Comparison of ENCODE assay signal across 9 mouse cellular contexts in the genomic region with DNA sequence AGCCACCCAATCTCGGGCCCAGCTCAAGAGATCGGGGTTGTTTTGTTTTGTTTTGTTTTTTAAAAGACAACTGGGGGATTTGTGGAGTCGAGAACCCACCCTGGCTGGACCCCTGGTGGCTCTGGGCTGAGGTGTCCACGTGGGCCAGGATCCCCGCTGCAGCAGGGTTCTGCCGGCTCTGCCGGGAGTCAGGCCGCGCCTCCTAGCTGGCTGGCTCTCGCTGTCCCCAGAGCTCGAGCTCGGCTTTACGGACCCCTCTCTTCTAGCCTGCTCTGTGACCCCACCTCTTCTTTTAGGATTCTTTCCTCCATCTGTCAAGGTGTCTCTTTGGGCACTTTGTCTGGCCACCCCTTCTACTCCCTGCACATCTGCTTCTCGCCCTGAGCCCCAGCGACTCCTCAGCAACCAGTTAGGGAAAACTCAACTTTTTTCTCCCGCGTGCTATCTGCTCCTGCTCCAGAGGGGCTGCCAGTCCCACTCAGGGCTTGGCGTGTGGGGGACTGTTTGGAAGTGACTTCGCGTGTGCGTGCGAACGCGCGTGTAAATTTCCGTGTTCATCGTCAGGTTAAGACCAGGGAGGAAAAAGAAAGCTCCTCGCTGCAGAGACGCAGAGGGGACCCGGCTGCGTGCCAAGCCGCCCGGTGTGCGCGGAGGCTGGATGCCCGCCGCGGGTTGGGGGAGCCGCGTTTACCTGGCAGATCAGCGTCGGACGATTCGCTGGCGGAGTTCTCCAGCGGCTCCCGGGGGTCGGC. TPM values are rescaled to one million over a fixed set of nuclear protein-coding genes. Genes with fewer than 3 reads are reported as not detected.
DNase-seq lines count a peak whose midpoint lies in the region; ATAC-seq and TF ChIP-seq lines count a peak whose summit lies in the region.
"Had no signal": no experiment of that assay in that cellular context is flagged by ENCODE, and none has a peak within 500 bp of the region (broad histone marks: within the 10 kb centered on the region; RNA-seq: fewer than 3 reads in every experiment).

No protein-coding gene starts in this region.

- H3K27me3 ChIP-seq in heart, embryonic 11.5 days (ENCODE audit: control insufficient read depth, insufficient read depth, low read length), result peaks cover 88% of the 10 kb centered on the region
- peaks cover 91% of the 10 kb centered on the region for H3K27me3 ChIP-seq in embryonic facial prominence, embryonic 13.5 days
- H3K27me3 ChIP-seq in hindbrain, postnatal 0 days (ENCODE audit: insufficient read depth, low read length), result peaks cover 69% of the 10 kb centered on the region

- H3K4me1 ChIP-seq in heart, embryonic 11.5 days (ENCODE audit: control insufficient read depth, insufficient read depth, low read length), result peaks cover 19% of the 10 kb centered on the region
- H3K4me1 ChIP-seq in embryonic facial prominence, embryonic 13.5 days, result peaks cover 32% of the 10 kb centered on the region
- H3K4me1 ChIP-seq in hindbrain, postnatal 0 days (ENCODE audit: insufficient read depth, low read length), result no peaks in the 10 kb centered on the region

- TF ChIP-seq CTCF in hindbrain, postnatal 0 days (IDR thresholded peaks at IDR 0.05; ENCODE audit: low read depth), result no peak

- no peak for ATAC-seq in heart, embryonic 11.5 days (replicated peaks; ENCODE audit: insufficient number of reproducible peaks, low FRiP score, low TSS enrichment)
- ATAC-seq in embryonic facial prominence, embryonic 13.5 days (ENCODE audit: insufficient number of reproducible peaks, insufficient read depth, low FRiP score, low TSS enrichment, low read depth), result no peak
- no peak for ATAC-seq in hindbrain, postnatal 0 days

- H3K27ac ChIP-seq in heart, embryonic 11.5 days (ENCODE audit: low read depth, low read length), result no peak overlapping the region
- peak overlapping the region; percentile 86 for H3K27ac ChIP-seq in embryonic facial prominence, embryonic 13.5 days
- no peak overlapping the region for H3K27ac ChIP-seq in hindbrain, postnatal 0 days

- no peaks in the 10 kb centered on the region for H3K36me3 ChIP-seq in heart, embryonic 11.5 days (ENCODE audit: control insufficient read depth, insufficient read depth, low read length)
- no peaks in the 10 kb centered on the region for H3K36me3 ChIP-seq in embryonic facial prominence, embryonic 13.5 days
- H3K36me3 ChIP-seq in hindbrain, postnatal 0 days (ENCODE audit: insufficient read depth, low read length), result no peaks in the 10 kb centered on the region
- H3K36me3 ChIP-seq: G1E had no signal

- H3K4me3 ChIP-seq in heart, embryonic 11.5 days (ENCODE audit: low read depth, low read length), result peak overlapping the region; percentile 48
- peak overlapping the region; percentile 52 for H3K4me3 ChIP-seq in embryonic facial prominence, embryonic 13.5 days
- peak overlapping the region; percentile 8; the same call in 1 of the 2 replicates for H3K4me3 ChIP-seq in hindbrain, postnatal 0 days (ENCODE audit: low read length)

- peak overlapping the region; percentile 68 for H3K4me2 ChIP-seq in heart, embryonic 11.5 days
- H3K4me2 ChIP-seq in embryonic facial prominence, embryonic 13.5 days, result peak overlapping the region; percentile 60
- no peak overlapping the region for H3K4me2 ChIP-seq in hindbrain, postnatal 0 days (ENCODE audit: low read depth, low read length)

- no peak for DNase-seq in heart, postnatal 25 days (ENCODE audit: low spot score)
- no peak for DNase-seq in hindbrain, postnatal 0 days (ENCODE audit: low spot score)
- DNase-seq in neural tube, embryonic 10.5 days (ENCODE audit: extremely low spot score, low spot score), result peak; percentile 77
- no peak for DNase-seq in spleen, postnatal 36 days (ENCODE audit: low spot score in 2 of 2)
- no peak for DNase-seq in right cerebral cortex, postnatal 10 days (ENCODE audit: low spot score in 2 of 2)
- no peak for DNase-seq in cerebellum, postnatal 4 days (ENCODE audit: low spot score in 2 of 2)

- H3K9ac ChIP-seq in heart, embryonic 11.5 days (ENCODE audit: low read depth, low read length), result peak overlapping the region; percentile 46; the same call in 1 of the 2 replicates
- H3K9ac ChIP-seq in embryonic facial prominence, embryonic 13.5 days, result peak overlapping the region; percentile 78
- no peak overlapping the region for H3K9ac ChIP-seq in hindbrain, postnatal 0 days (replicated peaks; ENCODE audit: low read length)

- WGBS in heart, embryonic 11.5 days (ENCODE audit: insufficient replicate concordance), result under 1% methylated on average over 46 of the region's 48 CpGs
- WGBS in embryonic facial prominence, embryonic 13.5 days, result under 1% methylated on average over 48 of the region's 48 CpGs
- 2% methylated on average over 48 of the region's 48 CpGs for WGBS in hindbrain, postnatal 0 days

- intact Hi-C loops in heart, postnatal 25 days (cut with DNase I), result loop anchor here (5.0 kb wide), 1 partner anchor 132 kb away; no protein-coding TSS in a partner anchor

- no peaks in the 10 kb centered on the region for H3K9me3 ChIP-seq in heart, embryonic 11.5 days (replicated peaks; ENCODE audit: control insufficient read depth, low read length)
- no peaks in the 10 kb centered on the region for H3K9me3 ChIP-seq in embryonic facial prominence, embryonic 13.5 days
- H3K9me3 ChIP-seq in hindbrain, postnatal 0 days (ENCODE audit: low read length), result no peaks in the 10 kb centered on the region
- H3K9me3 ChIP-seq: G1E had no signal

RNA-seq across cellular contexts. Expression of a gene that starts 5.7 kb away (rescaled TPM):
- 0.51 and 1.2 TPM in 2 replicates for polyA plus RNA-seq in heart, embryonic 11.5 days (2014; fragmentation: Nextera tagmentation; extraction: Ambion mirVana)
- total RNA-seq in heart, postnatal 25 days (2021), result not detected
- polyA plus RNA-seq in embryonic facial prominence, embryonic 13.5 days (2015; fragmentation: Nextera tagmentation; extraction: Ambion mirVana), result 27.7 and 62.7 TPM in 2 replicates
- 0.63 TPM in 1 of 2 replicates, not detected in the other for total RNA-seq in hindbrain, postnatal 0 days (2014; rRNA removed)
- not detected in 2 replicates for polyA plus RNA-seq in hindbrain, postnatal 0 days (2015; fragmentation: Nextera tagmentation; extraction: Ambion mirVana)
- total RNA-seq: G1E had no signal
- polyA plus RNA-seq: G1E had no signal

RNA-seq across cellular contexts. Expression of a gene that starts 45.9 kb away (rescaled TPM):
- 0.11 and 0.23 TPM in 2 replicates for polyA plus RNA-seq in heart, embryonic 11.5 days (2014; fragmentation: Nextera tagmentation; extraction: Ambion mirVana)
- not detected for total RNA-seq in heart, postnatal 25 days (2021)
- not detected in 2 replicates for polyA plus RNA-seq in embryonic facial prominence, embryonic 13.5 days (2015; fragmentation: Nextera tagmentation; extraction: Ambion mirVana)
- total RNA-seq in hindbrain, postnatal 0 days (2014; rRNA removed), result not detected in 2 replicates
- polyA plus RNA-seq in hindbrain, postnatal 0 days (2015; fragmentation: Nextera tagmentation; extraction: Ambion mirVana), result 0.26 and 0.43 TPM in 2 replicates
- total RNA-seq: G1E had no signal
- polyA plus RNA-seq: G1E had no signal

Comparison
In these comparisons a context has a peak if more than half of its experiments do, and no peak if none do; other contexts are left out.
1. RNA of a gene that starts 5.7 kb away (polyA plus RNA-seq): 27.7 to 62.7 TPM in embryonic facial prominence, embryonic 13.5 days; 0.51 to 1.2 TPM in heart, embryonic 11.5 days and not detected in hindbrain, postnatal 0 days; every median in the first group is over 10 times any median in the second.
2. Peak in every context shown above with its lines, with median percentiles within 50 percentile points of each other: H3K4me3 ChIP-seq.